Mouse (Mus musculus): ENCODE measurements at regions not wholly inside any gene's neighbourhood (a gene's known extent, or its start where the extent isn't known, plus 50 kb on each side); places are given as distances from the start of the nearest gene placed in this dataset.

- TF ChIP-seq CTCF (IDR thresholded peaks at IDR 0.05; ENCODE audit: control insufficient read depth, insufficient read depth, low read length) (no peak), POLR2A (IDR thresholded peaks at IDR 0.05; ENCODE audit: borderline replicate concordance, control insufficient read depth, low read depth, low read length) (no peak)
Measured at GRCm38 (mm10) chr15:88174326-88174725, 425.8 kb upstream of the Zdhhc25 start.

Data from bone marrow, adult 2 months (tissue).